Mouse (Mus musculus): ENCODE measurements at regions not wholly inside any gene's neighbourhood (a gene's known extent, or its start where the extent isn't known, plus 50 kb on each side); places are given as distances from the start of the nearest gene placed in this dataset.

GRCm38 (mm10) chr1:194363129-194363768 is 254.8 kb upstream of the Plxna2 start:
- DNase-seq (ENCODE audit: low spot score) (no peak), ATAC-seq (ENCODE audit: extremely low read depth, insufficient number of reproducible peaks, low FRiP score, poor library complexity, severe bottlenecking) (no peak)
- TF ChIP-seq TAL1 (conservative IDR thresholded peaks at IDR 0.05; ENCODE audit: low read depth, low read length) (no peak), CTCF (IDR thresholded peaks at IDR 0.05; ENCODE audit: low read depth, low read length) (no peak), GATA1 (IDR thresholded peaks at IDR 0.05; ENCODE audit: borderline replicate concordance, low read length) (no peak), GATA2 (IDR thresholded peaks at IDR 0.05; ENCODE audit: borderline replicate concordance, low read depth, low read length) (no peak), POLR2AphosphoS5 (IDR thresholded peaks at IDR 0.05; ENCODE audit: insufficient replicate concordance, low read depth, low read length) (no peak)

GRCm38 (mm10) chr1:194362298-194362697 is 255.7 kb upstream of the Plxna2 start:
- Histone ChIP-seq H3K27me3 (ENCODE audit: insufficient read depth, low read length) (no peaks in the 10 kb centered on the region), H3K4me3 (ENCODE audit: low read depth, low read length) (no peak overlapping the region), H3K36me3 (replicated peaks) (no peaks in the 10 kb centered on the region), H3K9me3 (replicated peaks) (no peaks in the 10 kb centered on the region), H3K4me1 (ENCODE audit: insufficient read depth, low read depth, low read length) (no peaks in the 10 kb centered on the region)
- TF ChIP-seq GATA1 (IDR thresholded peaks at IDR 0.05; ENCODE audit: borderline replicate concordance, low read length) (no peak), GATA2 (IDR thresholded peaks at IDR 0.05; ENCODE audit: borderline replicate concordance, low read depth, low read length) (no peak), POLR2AphosphoS5 (IDR thresholded peaks at IDR 0.05; ENCODE audit: insufficient replicate concordance, low read depth, low read length) (no peak), TAL1 (conservative IDR thresholded peaks at IDR 0.05; ENCODE audit: low read depth, low read length) (no peak), CTCF (IDR thresholded peaks at IDR 0.05; ENCODE audit: low read depth, low read length) (no peak)
- ATAC-seq (ENCODE audit: extremely low read depth, insufficient number of reproducible peaks, low FRiP score, poor library complexity, severe bottlenecking) (no peak), DNase-seq (ENCODE audit: low spot score) (no peak)

More at GRCm38 (mm10) chr1:194363129-194363768, 254.8 kb upstream of the Plxna2 start:
- Histone ChIP-seq H3K27me3 (ENCODE audit: insufficient read depth, low read length) (no peaks in the 10 kb centered on the region), H3K4me3 (ENCODE audit: low read depth, low read length) (no peak overlapping the region), H3K9me3 (replicated peaks) (no peaks in the 10 kb centered on the region), H3K4me1 (ENCODE audit: insufficient read depth, low read depth, low read length) (no peaks in the 10 kb centered on the region), H3K36me3 (replicated peaks) (no peaks in the 10 kb centered on the region)

GRCm38 (mm10) chr1:194361316-194361715 is 256.7 kb upstream of the Plxna2 start:
- ATAC-seq (ENCODE audit: extremely low read depth, insufficient number of reproducible peaks, low FRiP score, poor library complexity, severe bottlenecking) (no peak), DNase-seq (ENCODE audit: low spot score) (no peak)
- H3K27me3 ChIP-seq (ENCODE audit: insufficient read depth, low read length): no peaks in the 10 kb centered on the region
- H3K4me1 ChIP-seq (ENCODE audit: insufficient read depth, low read depth, low read length): no peaks in the 10 kb centered on the region
- no peaks in the 10 kb centered on the region for H3K9me3 ChIP-seq (replicated peaks)
- H3K36me3 ChIP-seq (replicated peaks): no peaks in the 10 kb centered on the region
- TF ChIP-seq POLR2AphosphoS5 (IDR thresholded peaks at IDR 0.05; ENCODE audit: insufficient replicate concordance, low read depth, low read length): no peak
- no peak for TF ChIP-seq CTCF (IDR thresholded peaks at IDR 0.05; ENCODE audit: low read depth, low read length)
- TF ChIP-seq TAL1 (conservative IDR thresholded peaks at IDR 0.05; ENCODE audit: low read depth, low read length): no peak
- TF ChIP-seq GATA2 (IDR thresholded peaks at IDR 0.05; ENCODE audit: borderline replicate concordance, low read depth, low read length): no peak
- no peak for TF ChIP-seq GATA1 (IDR thresholded peaks at IDR 0.05; ENCODE audit: borderline replicate concordance, low read length)
- H3K4me3 ChIP-seq (ENCODE audit: low read depth, low read length): no peak overlapping the region

GRCm38 (mm10) chr1:194354332-194355120 is 263.5 kb upstream of the Plxna2 start:
- ATAC-seq (ENCODE audit: extremely low read depth, insufficient number of reproducible peaks, low FRiP score, poor library complexity, severe bottlenecking): no peak
- no peak for DNase-seq (ENCODE audit: low spot score)
- Histone ChIP-seq H3K27me3 (ENCODE audit: insufficient read depth, low read length) (no peaks in the 10 kb centered on the region), H3K4me3 (ENCODE audit: low read depth, low read length) (no peak overlapping the region), H3K9me3 (replicated peaks) (no peaks in the 10 kb centered on the region), H3K36me3 (replicated peaks) (no peaks in the 10 kb centered on the region), H3K4me1 (ENCODE audit: insufficient read depth, low read depth, low read length) (no peaks in the 10 kb centered on the region)
- TF ChIP-seq CTCF (IDR thresholded peaks at IDR 0.05; ENCODE audit: low read depth, low read length) (no peak), TAL1 (conservative IDR thresholded peaks at IDR 0.05; ENCODE audit: low read depth, low read length) (no peak), GATA2 (IDR thresholded peaks at IDR 0.05; ENCODE audit: borderline replicate concordance, low read depth, low read length) (no peak), POLR2AphosphoS5 (IDR thresholded peaks at IDR 0.05; ENCODE audit: insufficient replicate concordance, low read depth, low read length) (no peak), GATA1 (IDR thresholded peaks at IDR 0.05; ENCODE audit: borderline replicate concordance, low read length) (no peak)

- DNase-seq (ENCODE audit: low spot score) (no peak), ATAC-seq (ENCODE audit: extremely low read depth, insufficient number of reproducible peaks, low FRiP score, poor library complexity, severe bottlenecking) (no peak)
- H3K4me3 ChIP-seq (ENCODE audit: low read depth, low read length): no peak overlapping the region
- no peaks in the 10 kb centered on the region for H3K4me1 ChIP-seq (ENCODE audit: insufficient read depth, low read depth, low read length)
- H3K27me3 ChIP-seq (ENCODE audit: insufficient read depth, low read length): no peaks in the 10 kb centered on the region
- no peaks in the 10 kb centered on the region for H3K9me3 ChIP-seq (replicated peaks)
- TF ChIP-seq GATA1 (IDR thresholded peaks at IDR 0.05; ENCODE audit: borderline replicate concordance, low read length): no peak
- no peak for TF ChIP-seq CTCF (IDR thresholded peaks at IDR 0.05; ENCODE audit: low read depth, low read length)
- no peak for TF ChIP-seq TAL1 (conservative IDR thresholded peaks at IDR 0.05; ENCODE audit: low read depth, low read length)
- no peak for TF ChIP-seq GATA2 (IDR thresholded peaks at IDR 0.05; ENCODE audit: borderline replicate concordance, low read depth, low read length)
- TF ChIP-seq POLR2AphosphoS5 (IDR thresholded peaks at IDR 0.05; ENCODE audit: insufficient replicate concordance, low read depth, low read length): no peak
- no peaks in the 10 kb centered on the region for H3K36me3 ChIP-seq (replicated peaks)
Observed at GRCm38 (mm10) chr1:194345304-194346033, 272.5 kb upstream of the Plxna2 start.

- TF ChIP-seq GATA1 (IDR thresholded peaks at IDR 0.05; ENCODE audit: borderline replicate concordance, low read length) (no peak), CTCF (IDR thresholded peaks at IDR 0.05; ENCODE audit: low read depth, low read length) (no peak), GATA2 (IDR thresholded peaks at IDR 0.05; ENCODE audit: borderline replicate concordance, low read depth, low read length) (no peak)
- no peak for DNase-seq (ENCODE audit: low spot score)
- no peak overlapping the region for H3K4me3 ChIP-seq (ENCODE audit: low read depth, low read length)
Observed at GRCm38 (mm10) chr1:194342568-194342967, 275.4 kb upstream of the Plxna2 start.

More at GRCm38 (mm10) chr1:194342568-194342967, 275.4 kb upstream of the Plxna2 start:
- no peaks in the 10 kb centered on the region for H3K4me1 ChIP-seq (ENCODE audit: insufficient read depth, low read depth, low read length)
- H3K9me3 ChIP-seq (replicated peaks): no peaks in the 10 kb centered on the region
- ATAC-seq (ENCODE audit: extremely low read depth, insufficient number of reproducible peaks, low FRiP score, poor library complexity, severe bottlenecking): no peak
- H3K36me3 ChIP-seq (replicated peaks): no peaks in the 10 kb centered on the region
- no peaks in the 10 kb centered on the region for H3K27me3 ChIP-seq (ENCODE audit: insufficient read depth, low read length)
